13 mouse cellular contexts compared by ENCODE assay signal in genomic region chr12:79614583-79614953, GRCm38 (mm10).
DNase-seq lines count a peak whose midpoint lies in the region; ATAC-seq and TF ChIP-seq lines count a peak whose summit lies in the region.
"Had no signal": no experiment of that assay in that cellular context is flagged by ENCODE, and none has a peak within 500 bp of the region (broad histone marks: within the 10 kb centered on the region; RNA-seq: fewer than 3 reads in every experiment).

No protein-coding gene starts in this region.

- no peaks in the 10 kb centered on the region for H3K79me2 ChIP-seq in macrophage (ENCODE audit: inconsistent target)

- no peak overlapping the region for H3K4me3 ChIP-seq in heart, postnatal 0 days (ENCODE audit: low read depth, low read length)
- no peak overlapping the region for H3K4me3 ChIP-seq in lung, embryonic 14.5 days (ENCODE audit: low read depth, low read length)
- no peak overlapping the region for H3K4me3 ChIP-seq in embryonic facial prominence, embryonic 14.5 days (ENCODE audit: low read depth, low read length)
- H3K4me3 ChIP-seq in macrophage (ENCODE audit: inconsistent target): no peak overlapping the region
- H3K4me3 ChIP-seq: forebrain, embryonic 15.5 days; midbrain, embryonic 12.5 days had no signal

- DNase-seq in heart, postnatal 0 days (ENCODE audit: low spot score): no peak
- DNase-seq in heart, adult 18-20 months: no peak
- no peak for DNase-seq in lung, embryonic 14.5 days
- no peak for DNase-seq in lung, adult 18-20 months
- no peak for DNase-seq in embryonic facial prominence, embryonic 14.5 days (ENCODE audit: low spot score)
- DNase-seq in cerebellum, postnatal 10 days: no peak
- DNase-seq: kidney, postnatal 36 days; layer of hippocampus, postnatal 36 days had no signal

- no peaks in the 10 kb centered on the region for H3K9me3 ChIP-seq in heart, postnatal 0 days (replicated peaks; ENCODE audit: control insufficient read depth, low read length)
- no peaks in the 10 kb centered on the region for H3K9me3 ChIP-seq in lung, embryonic 14.5 days (ENCODE audit: low read depth, low read length)
- no peaks in the 10 kb centered on the region for H3K9me3 ChIP-seq in embryonic facial prominence, embryonic 14.5 days (ENCODE audit: control insufficient read depth, low read length)
- H3K9me3 ChIP-seq: forebrain, embryonic 15.5 days; midbrain, embryonic 12.5 days had no signal

- peak overlapping the region; percentile 22; the same call in 1 of the 2 replicates for H3K27ac ChIP-seq in heart, postnatal 0 days (ENCODE audit: low read depth)
- H3K27ac ChIP-seq in lung, embryonic 14.5 days (ENCODE audit: low read depth): peak overlapping the region; percentile 88
- peak overlapping the region; percentile 61 for H3K27ac ChIP-seq in embryonic facial prominence, embryonic 14.5 days (replicated peaks; ENCODE audit: low read depth, low read length)
- H3K27ac ChIP-seq in macrophage: peak overlapping the region; percentile 70
- H3K27ac ChIP-seq: forebrain, embryonic 15.5 days; midbrain, embryonic 12.5 days had no signal

- 70% methylated on average over 2 of the region's 2 CpGs for WGBS in heart, postnatal 0 days
- 71% methylated on average over 2 of the region's 2 CpGs for WGBS in lung, embryonic 14.5 days
- WGBS in embryonic facial prominence, embryonic 14.5 days: 53% methylated on average over 2 of the region's 2 CpGs
- 100% methylated on average over 1 of the region's 2 CpGs for WGBS in macrophage (ENCODE audit: missing documents)

- H3K9ac ChIP-seq in heart, postnatal 0 days (replicated peaks; ENCODE audit: low read depth, low read length): no peak overlapping the region
- no peak overlapping the region for H3K9ac ChIP-seq in lung, embryonic 14.5 days
- no peak overlapping the region for H3K9ac ChIP-seq in embryonic facial prominence, embryonic 14.5 days (ENCODE audit: low read depth, low read length)
- H3K9ac ChIP-seq: forebrain, embryonic 15.5 days; midbrain, embryonic 12.5 days had no signal

- no peak for ATAC-seq in heart, postnatal 0 days (ENCODE audit: insufficient read depth, low read depth)
- no peak for ATAC-seq in lung, embryonic 14.5 days (ENCODE audit: insufficient read depth)
- ATAC-seq in embryonic facial prominence, embryonic 14.5 days (ENCODE audit: low read depth): no peak
- no peak for ATAC-seq in granulocyte monocyte progenitor cell, adult 5-6 weeks (replicated peaks; ENCODE audit: poor library complexity, severe bottlenecking)
- ATAC-seq: forebrain, embryonic 15.5 days; Patski had no signal

- no peak overlapping the region for H3K4me2 ChIP-seq in heart, postnatal 0 days (ENCODE audit: low read depth, low read length)
- no peak overlapping the region for H3K4me2 ChIP-seq in lung, embryonic 14.5 days
- no peak overlapping the region for H3K4me2 ChIP-seq in embryonic facial prominence, embryonic 14.5 days (ENCODE audit: low read depth, low read length)
- H3K4me2 ChIP-seq: forebrain, embryonic 15.5 days; midbrain, embryonic 12.5 days had no signal

- TF ChIP-seq EP300 in heart, postnatal 0 days (IDR thresholded peaks at IDR 0.05; ENCODE audit: low read depth): no peak

- TF ChIP-seq CTCF in heart, postnatal 0 days (IDR thresholded peaks at IDR 0.05; ENCODE audit: low read depth): no peak
- no peak for TF ChIP-seq CTCF in lung, embryonic 14.5 days (IDR thresholded peaks at IDR 0.05; ENCODE audit: low read depth)

- no peaks in the 10 kb centered on the region for H3K27me3 ChIP-seq in heart, postnatal 0 days (ENCODE audit: control insufficient read depth, insufficient read depth, low read length)
- H3K27me3 ChIP-seq in lung, embryonic 14.5 days (ENCODE audit: insufficient read depth, low read length): no peaks in the 10 kb centered on the region
- H3K27me3 ChIP-seq in embryonic facial prominence, embryonic 14.5 days (replicated peaks; ENCODE audit: control insufficient read depth, insufficient read depth, low read length): no peaks in the 10 kb centered on the region
- H3K27me3 ChIP-seq: forebrain, embryonic 15.5 days; Patski had no signal

- H3K4me1 ChIP-seq in heart, postnatal 0 days (ENCODE audit: control insufficient read depth, insufficient read depth): peaks cover 36% of the 10 kb centered on the region
- H3K4me1 ChIP-seq in lung, embryonic 14.5 days (ENCODE audit: insufficient read depth): peaks cover 46% of the 10 kb centered on the region
- H3K4me1 ChIP-seq in embryonic facial prominence, embryonic 14.5 days (ENCODE audit: control insufficient read depth, insufficient read depth, low read length): peaks cover 35% of the 10 kb centered on the region

- H3K36me3 ChIP-seq in heart, postnatal 0 days (replicated peaks; ENCODE audit: control insufficient read depth, insufficient read depth, low read length): no peaks in the 10 kb centered on the region
- H3K36me3 ChIP-seq in lung, embryonic 14.5 days (ENCODE audit: insufficient read depth): no peaks in the 10 kb centered on the region
- no peaks in the 10 kb centered on the region for H3K36me3 ChIP-seq in embryonic facial prominence, embryonic 14.5 days (ENCODE audit: control insufficient read depth, insufficient read depth, low read length)
- no peaks in the 10 kb centered on the region for H3K36me3 ChIP-seq in macrophage (ENCODE audit: inconsistent target)
- H3K36me3 ChIP-seq: forebrain, embryonic 15.5 days; midbrain, embryonic 12.5 days had no signal

Comparison
In these comparisons a context has a peak if more than half of its experiments do, and no peak if none do; other contexts are left out.
1. H3K27ac ChIP-seq: peak in every context shown above with its lines; median percentile 88 in lung, embryonic 14.5 days; 70 in macrophage; 61 in embryonic facial prominence, embryonic 14.5 days; 22 in heart, postnatal 0 days.